Mouse (Mus musculus): ENCODE measurements around the gene Tulp1.

The Tulp1 gene

DNA sequence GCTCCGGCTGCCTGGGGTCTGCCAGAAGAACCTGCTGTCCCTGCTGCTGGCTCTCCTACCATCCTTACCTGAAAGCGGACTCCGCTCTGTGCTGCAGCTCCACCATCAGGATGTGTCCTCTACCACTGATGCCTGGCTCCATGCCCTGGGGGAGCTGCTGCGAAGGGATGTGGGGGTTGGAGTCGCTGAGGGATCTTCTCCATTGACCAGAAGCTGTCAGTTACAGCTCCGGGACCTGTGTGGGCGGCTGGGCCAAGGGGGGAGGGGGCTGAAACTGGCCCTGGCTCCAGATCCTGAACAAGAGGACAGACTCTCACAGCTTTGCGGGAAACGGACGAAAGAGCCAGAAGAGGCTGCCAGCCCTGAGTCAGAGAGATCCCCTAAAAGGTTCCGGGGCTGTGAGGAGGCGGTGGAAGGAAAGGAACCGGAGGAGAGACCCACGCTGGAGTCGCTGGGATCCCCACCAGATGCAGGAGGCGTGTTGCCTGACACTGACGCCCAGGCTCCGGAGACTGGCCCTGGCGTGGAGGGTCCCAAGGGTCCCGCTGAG is 49.3 kb downstream of the Tulp1 start:
- DNase-seq (ENCODE audit: low spot score in 2 of 2), result no peak

GRCm38 (mm10) chr17:28313880-28314225 is 51.2 kb downstream of the Tulp1 start:
- no peak for DNase-seq (ENCODE audit: low spot score in 2 of 2)

DNA sequence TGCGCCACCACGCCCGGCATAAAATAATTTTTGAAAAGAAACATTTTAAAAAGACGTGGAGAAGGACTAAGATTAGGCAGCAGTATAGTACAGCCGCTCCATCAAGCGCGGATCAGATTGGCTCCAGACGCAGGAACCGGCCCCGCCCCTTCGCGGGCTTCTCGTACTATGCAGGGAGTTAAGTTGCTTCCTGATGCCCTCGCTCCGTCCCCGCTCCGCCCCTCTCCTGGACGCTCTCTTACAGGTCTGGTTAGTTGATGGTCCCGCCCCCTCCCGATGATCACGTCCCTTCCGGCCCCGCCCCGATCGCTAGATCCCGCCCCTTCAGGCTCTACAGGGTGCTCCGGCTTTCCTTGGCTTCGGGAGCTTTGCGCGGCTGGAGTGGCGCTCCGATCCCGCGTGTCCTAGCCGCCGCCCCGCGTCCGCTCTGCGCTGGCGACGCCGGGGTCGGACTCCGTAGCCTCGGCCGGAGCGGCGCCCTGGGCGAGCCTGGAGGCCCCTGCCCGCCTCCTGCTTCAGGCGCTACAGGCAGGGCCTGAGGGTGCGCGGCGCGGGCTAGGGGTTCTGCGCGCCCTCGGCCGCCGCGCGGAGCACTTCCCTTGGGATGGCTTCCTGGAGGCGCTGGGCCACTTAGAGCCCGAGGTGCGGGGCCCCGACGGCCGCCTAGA is 51.7 kb downstream of the Tulp1 start, which contains the start of gene Fance:
Fance (plus strand) TSS at position 308 of the 668 bp plus-strand sequence.
- DNase-seq (ENCODE audit: low spot score in 2 of 2), result peak; percentile 87 to 96

GRCm38 (mm10) chr17:28312232-28313211 is 52.5 kb downstream of the Tulp1 start:
- DNase-seq (ENCODE audit: low spot score in 2 of 2), result no peak

- DNase-seq (ENCODE audit: low spot score in 2 of 2), result no peak
Measured at GRCm38 (mm10) chr17:28311366-28312132, 53.5 kb downstream of the Tulp1 start.

DNA sequence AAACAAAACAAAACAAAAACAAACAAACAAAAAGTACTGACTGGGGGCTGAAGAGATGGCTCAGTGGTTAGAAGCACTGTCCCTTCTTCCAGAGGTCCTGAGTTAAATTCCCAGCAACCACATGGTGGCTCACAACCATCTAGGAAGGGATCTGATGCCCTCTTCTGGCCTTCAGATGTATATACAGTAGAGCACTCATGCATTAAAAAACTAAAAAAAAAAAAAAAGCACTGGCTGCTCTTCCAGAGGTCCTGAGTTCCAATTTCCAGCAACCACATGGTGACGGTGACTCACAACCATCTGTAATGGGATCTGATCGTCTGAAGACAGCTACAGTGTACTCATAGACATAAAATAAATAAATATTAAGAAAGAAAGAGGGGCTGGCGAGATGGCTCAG is 54.2 kb downstream of the Tulp1 start:
- no peak for DNase-seq (ENCODE audit: low spot score in 2 of 2)

DNA sequence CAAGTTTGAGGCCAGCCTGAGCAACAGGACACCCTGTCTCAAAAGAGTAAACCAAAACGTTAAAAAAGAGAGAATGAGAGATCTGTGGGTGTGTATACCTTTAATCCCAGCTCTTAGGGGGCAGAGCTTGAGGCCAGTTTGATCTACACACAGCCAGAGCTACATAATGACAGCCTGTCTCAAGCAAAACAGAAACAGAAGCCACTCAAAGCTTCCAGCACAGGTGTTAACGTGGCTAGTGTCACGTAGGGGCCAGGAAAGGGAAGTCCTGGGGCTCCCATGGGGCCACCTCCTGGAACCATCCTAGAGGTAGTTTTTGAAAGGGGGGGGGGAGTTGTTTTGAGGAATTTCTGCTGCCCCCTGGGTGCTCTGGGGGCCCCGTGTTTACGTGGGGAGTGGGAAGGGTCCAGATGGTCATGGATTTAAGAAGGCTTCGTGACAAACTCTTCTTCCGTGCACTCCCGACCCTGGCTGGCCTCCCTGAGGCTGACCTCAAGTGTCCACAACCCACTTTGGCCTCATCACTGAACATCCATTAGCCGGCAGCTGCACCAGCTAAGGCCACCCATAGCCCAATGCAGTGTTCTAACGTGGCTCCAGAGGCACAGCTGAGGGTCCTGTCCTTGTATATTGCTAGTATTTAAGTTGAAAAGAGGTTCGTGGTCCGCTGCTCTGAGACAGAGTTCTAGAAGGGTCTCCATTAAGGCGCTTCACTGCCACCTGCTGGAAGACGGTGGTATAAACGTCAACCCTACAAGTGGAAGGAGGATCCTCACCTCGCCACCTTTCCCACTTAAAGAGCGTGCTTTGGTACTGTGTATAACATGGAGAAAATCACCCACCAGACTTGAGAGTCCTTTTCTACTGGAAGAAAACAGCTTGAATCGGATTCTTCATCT is 56.5 kb downstream of the Tulp1 start:
- peak; percentile 83 to 87 for DNase-seq (ENCODE audit: low spot score in 2 of 2)

DNA sequence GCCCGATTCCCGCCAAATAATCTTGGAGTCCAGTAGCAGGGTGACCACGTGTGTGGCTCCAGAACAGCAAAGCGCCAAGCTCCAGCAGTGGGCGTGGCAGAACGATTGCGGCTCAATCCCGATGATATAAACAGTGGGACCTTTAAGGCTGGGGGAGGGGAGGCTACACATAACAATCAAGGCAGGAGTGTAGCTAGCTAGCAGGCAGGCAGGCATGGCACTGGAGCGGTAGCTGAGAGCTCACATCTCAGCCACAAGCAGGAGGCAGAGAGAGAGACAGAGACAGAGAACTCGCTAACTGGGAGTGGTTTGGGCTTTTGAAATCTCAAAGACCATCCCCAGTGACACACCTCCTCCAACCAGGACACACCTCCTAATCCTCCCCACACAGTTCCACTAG is 59.9 kb downstream of the Tulp1 start:
- no peak for DNase-seq (ENCODE audit: low spot score in 2 of 2)
